Mouse (Mus musculus) kidney, postnatal 36 days (tissue): Measurements from ENCODE around the gene Slc28a3.

Source experiments
- DNase-seq, 2 experiments: peaks; one replicate each; pipeline ENCODE4 v3.0.0; 2021 to 2022; ENCODE audit warnings: mixed read lengths in 2 of 2

Slc28a3 gene

GRCm38 (mm10) chr13:58560497-58561138 lies 50.1 kb downstream of the Slc28a3 start:
- no peak for DNase-seq

GRCm38 (mm10) chr13:58558216-58558615 lies 52.5 kb downstream of the Slc28a3 start:
- DNase-seq, result no peak

GRCm38 (mm10) chr13:58556018-58556417 lies 54.7 kb downstream of the Slc28a3 start:
- DNase-seq, result peak in 1 of 2 experiments; percentile 35

- DNase-seq, result no peak
These were observed 55.1 kb downstream of the Slc28a3 start for GRCm38 (mm10) chr13:58555561-58555960.

GRCm38 (mm10) chr13:58551924-58552323 lies 58.8 kb downstream of the Slc28a3 start:
- DNase-seq, result no peak

GRCm38 (mm10) chr13:58547570-58547969 lies 63.1 kb downstream of the Slc28a3 start:
- no peak for DNase-seq

- DNase-seq, result no peak
These were observed 66.8 kb downstream of the Slc28a3 start for GRCm38 (mm10) chr13:58543688-58544408.

- DNase-seq, result peak; percentile 63 to 89
These were observed 67.6 kb downstream of the Slc28a3 start for GRCm38 (mm10) chr13:58543066-58543465.

GRCm38 (mm10) chr13:58542601-58543041 lies 68.1 kb downstream of the Slc28a3 start:
- DNase-seq, result no peak

GRCm38 (mm10) chr13:58542167-58542566 lies 68.5 kb downstream of the Slc28a3 start:
- DNase-seq, result no peak

GRCm38 (mm10) chr13:58541620-58542019 lies 69.1 kb downstream of the Slc28a3 start:
- DNase-seq, result no peak

- DNase-seq, result no peak
These were observed 71.7 kb downstream of the Slc28a3 start for GRCm38 (mm10) chr13:58538966-58539365.

GRCm38 (mm10) chr13:58538366-58538765 lies 72.3 kb downstream of the Slc28a3 start:
- no peak for DNase-seq

- no peak for DNase-seq
These were observed 72.8 kb downstream of the Slc28a3 start for GRCm38 (mm10) chr13:58537916-58538233.

- no peak for DNase-seq
These were observed 73.3 kb downstream of the Slc28a3 start for GRCm38 (mm10) chr13:58537232-58537915.

- DNase-seq, result no peak
These were observed 74.0 kb downstream of the Slc28a3 start for GRCm38 (mm10) chr13:58536466-58537231.

GRCm38 (mm10) chr13:58535321-58535720 lies 75.4 kb downstream of the Slc28a3 start:
- no peak for DNase-seq

- no peak for DNase-seq
These were observed 75.8 kb downstream of the Slc28a3 start for GRCm38 (mm10) chr13:58534861-58535260.

- DNase-seq, result no peak
These were observed 76.3 kb downstream of the Slc28a3 start for GRCm38 (mm10) chr13:58534216-58534841.

- DNase-seq, result no peak
These were observed 86.1 kb downstream of the Slc28a3 start for GRCm38 (mm10) chr13:58524581-58524980.

GRCm38 (mm10) chr13:58523761-58524117 lies 86.9 kb downstream of the Slc28a3 start:
- DNase-seq, result no peak

GRCm38 (mm10) chr13:58523011-58523760 lies 87.5 kb downstream of the Slc28a3 start:
- no peak for DNase-seq
